Mouse (Mus musculus) midbrain, embryonic 14.5 days (tissue): ENCODE data around the gene Gm36028. TPM values are rescaled to one million over a fixed set of nuclear protein-coding genes. Genes with fewer than 3 reads are reported as not detected.
A peak's percentile ranks its signal among the peaks of the same experiment; 100 is the strongest.

Source experiments
- ATAC-seq: fragments of 200-750 bp; cut with Nextera tagmentation; 2 replicates; pipeline ENCODE4 v1.8.0; 2017; ENCODE audit warnings: moderate number of reproducible peaks, moderate library complexity; ENCODE audit not compliant: low FRiP score, low TSS enrichment
- DNase-seq: peaks from one replicate; pipeline ENCODE4 v3.0.0-alpha.2; 2015
- H3K27ac ChIP-seq: fragments of 300-500 bp; sonication (generic); replicated peaks from 2 replicates; pipeline ENCODE4 v1.5.1; 2014; ENCODE audit warnings: mild to moderate bottlenecking, low read depth, low read length, moderate library complexity
- H3K27me3 ChIP-seq: fragments of 300-500 bp; sonication (generic); 2 replicates; pipeline ENCODE4 v1.6.1; 2014; ENCODE audit warnings: low read length, control low read depth, mixed read lengths; ENCODE audit not compliant: control insufficient read depth, insufficient read depth
- H3K36me3 ChIP-seq: fragments of 300-500 bp; sonication (generic); 2 replicates; pipeline ENCODE4 v1.6.1; 2014; ENCODE audit warnings: low read length, control low read depth; ENCODE audit not compliant: control insufficient read depth, insufficient read depth
- H3K4me1 ChIP-seq: fragments of 300-500 bp; sonication (generic); 2 replicates; pipeline ENCODE4 v1.6.1; 2014; ENCODE audit warnings: mild to moderate bottlenecking, antibody characterized with exemption, low read length, control low read depth; ENCODE audit not compliant: control insufficient read depth, insufficient read depth
- H3K4me2 ChIP-seq: fragments of 300-500 bp; sonication (generic); 2 replicates; pipeline ENCODE4 v1.6.1; 2014; ENCODE audit warnings: mild to moderate bottlenecking, low read length, moderate library complexity
- H3K4me3 ChIP-seq: fragments of 300-500 bp; sonication (generic); replicated peaks from 2 replicates; pipeline ENCODE4 v1.5.1; 2014; ENCODE audit warnings: low read depth, low read length
- H3K9ac ChIP-seq: fragments of 300-500 bp; sonication (generic); replicated peaks from 2 replicates; pipeline ENCODE4 v1.6.1; 2014; ENCODE audit warnings: mild to moderate bottlenecking, low read length, moderate library complexity
- H3K9me3 ChIP-seq: fragments of 300-500 bp; sonication (generic); 2 replicates; pipeline ENCODE4 v1.6.1; 2016; ENCODE audit warnings: low read length, control low read depth, mixed read lengths; ENCODE audit not compliant: control insufficient read depth
- WGBS: fragments of 180-500 bp; shearing (Covaris S2); extraction: QIAGEN DNeasy Blood & Tissue Kit; methylation state at CpG from one replicate; pipeline ENCODE4 v1.1.7; 2014; 5-methylcytosine and 5-hydroxymethylcytosine counted together
- polyA plus RNA-seq: library from polyadenylated mRNA; unstranded; fragments of >200 nt; fragmentation: Nextera tagmentation; extraction: Ambion mirVana; gene quantifications from 2 replicates; pipeline ENCODE4 v1.2.1, GENCODE M21; 2014

Gene Gm36028
- 0.20 TPM in 1 of 2 replicates, not detected in the other for polyA plus RNA-seq

DNA sequence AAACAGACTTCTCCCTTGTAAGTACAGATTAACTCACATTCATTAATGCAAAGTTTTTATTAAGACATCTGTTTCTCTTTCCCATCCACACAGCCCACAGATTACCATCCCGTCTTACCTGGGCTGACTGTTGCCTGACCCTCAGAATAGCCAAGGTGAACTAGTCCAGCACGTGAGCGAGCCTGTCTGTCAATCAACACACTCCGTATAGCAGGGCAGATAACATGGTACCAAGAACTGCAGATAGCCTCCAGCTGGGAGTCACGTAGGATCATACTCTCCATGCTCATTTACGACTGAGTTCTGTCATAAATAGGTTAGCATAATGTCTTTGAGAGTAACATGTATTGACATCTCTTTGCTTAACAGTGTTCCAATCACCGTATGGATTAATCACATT is at the start of gene Gm36028:
Gene Gm36028, minus strand, starts transcription at position 118 of the 400 bp plus-strand sequence.
- H3K36me3 ChIP-seq: no peaks in the 10 kb centered on the region
- no peak within 1 kb of the TSS for H3K4me3 ChIP-seq
- DNase-seq: no peak
- ATAC-seq: no peak
- no peaks in the 10 kb centered on the region for H3K9me3 ChIP-seq
- no peak within 1 kb of the TSS for H3K4me2 ChIP-seq
- no peaks in the 10 kb centered on the region for H3K4me1 ChIP-seq
- H3K27ac ChIP-seq: no peak within 1 kb of the TSS
- 86% methylated on average over 7 of the region's 7 CpGs for WGBS
- H3K27me3 ChIP-seq: no peaks in the 10 kb centered on the region
- no peak within 1 kb of the TSS for H3K9ac ChIP-seq

- Histone ChIP-seq H3K36me3 (no peaks in the 10 kb centered on the region), H3K4me1 (no peaks in the 10 kb centered on the region), H3K4me2 (no peak overlapping the region), H3K9me3 (no peaks in the 10 kb centered on the region), H3K27me3 (no peaks in the 10 kb centered on the region), H3K4me3 (no peak overlapping the region), H3K9ac (no peak overlapping the region), H3K27ac (no peak overlapping the region)
- ATAC-seq (no peak), DNase-seq (no peak)
- 87% methylated on average over 3 of the region's 3 CpGs for WGBS
Observed at GRCm38 (mm10) chr16:37906456-37906855, 45.5 kb upstream of the Gm36028 start.

- 44% methylated on average over 11 of the region's 11 CpGs for WGBS
- no peak for DNase-seq
- Histone ChIP-seq H3K9ac (no peak overlapping the region), H3K36me3 (no peaks in the 10 kb centered on the region), H3K27me3 (no peaks in the 10 kb centered on the region), H3K4me1 (no peaks in the 10 kb centered on the region), H3K9me3 (no peaks in the 10 kb centered on the region), H3K4me2 (no peak overlapping the region), H3K4me3 (no peak overlapping the region), H3K27ac (no peak overlapping the region)
- ATAC-seq: no peak
Observed at GRCm38 (mm10) chr16:37901318-37901717, 40.4 kb upstream of the Gm36028 start.

- Histone ChIP-seq H3K4me3 (no peak overlapping the region), H3K9ac (no peak overlapping the region), H3K27ac (no peak overlapping the region), H3K27me3 (no peaks in the 10 kb centered on the region), H3K36me3 (no peaks in the 10 kb centered on the region), H3K4me2 (no peak overlapping the region), H3K4me1 (no peaks in the 10 kb centered on the region), H3K9me3 (no peaks in the 10 kb centered on the region)
- WGBS: 38% methylated on average over 2 of the region's 2 CpGs
- DNase-seq: peak; percentile 54
- ATAC-seq: no peak
Observed at GRCm38 (mm10) chr16:37899357-37899756, 38.4 kb upstream of the Gm36028 start.

DNA sequence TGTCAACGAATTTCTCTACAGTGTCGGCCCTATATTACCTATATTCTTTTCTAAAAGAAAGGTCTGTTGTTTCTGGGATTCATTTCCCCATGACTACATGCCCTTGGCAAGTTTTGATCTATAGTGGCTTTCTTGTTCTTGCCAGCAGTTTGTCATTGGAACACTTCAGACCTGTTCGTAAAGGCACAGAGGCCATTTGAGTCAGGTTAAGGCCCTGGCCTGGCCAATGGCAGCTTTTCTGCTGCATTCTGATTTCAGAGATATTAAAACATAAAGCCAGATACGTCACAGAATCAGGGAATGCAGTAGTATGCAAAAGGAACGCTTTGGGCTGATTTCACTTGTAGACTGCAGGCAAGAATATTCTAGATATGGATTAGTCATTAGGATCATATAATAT is 37.8 kb upstream of the Gm36028 start:
- Histone ChIP-seq H3K36me3 (no peaks in the 10 kb centered on the region), H3K9ac (no peak overlapping the region), H3K4me1 (no peaks in the 10 kb centered on the region), H3K4me2 (no peak overlapping the region), H3K27me3 (no peaks in the 10 kb centered on the region), H3K4me3 (no peak overlapping the region), H3K9me3 (no peaks in the 10 kb centered on the region), H3K27ac (no peak overlapping the region)
- WGBS: 93% methylated on average over 5 of the region's 5 CpGs
- DNase-seq (no peak), ATAC-seq (no peak)

GRCm38 (mm10) chr16:37893942-37894341 is 33.0 kb upstream of the Gm36028 start:
- H3K4me2 ChIP-seq: no peak overlapping the region
- H3K36me3 ChIP-seq: peaks cover 5% of the 10 kb centered on the region; the same call in 1 of the 2 replicates
- DNase-seq (no peak), ATAC-seq (no peak)
- H3K9ac ChIP-seq: no peak overlapping the region
- no peak overlapping the region for H3K27ac ChIP-seq
- WGBS: 82% methylated on average over 2 of the region's 2 CpGs
- no peaks in the 10 kb centered on the region for H3K9me3 ChIP-seq
- no peaks in the 10 kb centered on the region for H3K27me3 ChIP-seq
- H3K4me3 ChIP-seq: no peak overlapping the region
- peaks cover 10% of the 10 kb centered on the region; the same call in 1 of the 2 replicates for H3K4me1 ChIP-seq

DNA sequence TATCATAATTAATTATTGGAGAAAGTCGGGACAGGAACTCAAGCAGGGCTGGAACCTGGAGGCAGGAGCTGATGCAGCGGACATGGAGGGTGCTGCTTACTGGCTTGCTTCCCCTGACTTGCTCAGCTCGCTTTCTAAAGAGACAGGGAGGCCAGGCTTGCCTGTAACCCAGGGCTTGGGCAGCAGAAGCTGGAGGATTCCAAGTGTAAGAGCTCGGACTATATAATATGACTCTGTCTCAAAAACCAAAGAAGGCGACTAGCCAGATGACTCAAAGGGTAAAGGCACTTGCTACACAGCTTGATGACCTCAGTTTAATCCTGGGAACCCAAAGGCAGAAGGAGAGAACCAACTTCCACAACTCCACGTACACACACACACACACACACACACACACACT is 32.4 kb upstream of the Gm36028 start:
- Histone ChIP-seq H3K9me3 (no peaks in the 10 kb centered on the region), H3K4me1 (peaks cover 10% of the 10 kb centered on the region; the same call in 1 of the 2 replicates), H3K27me3 (no peaks in the 10 kb centered on the region), H3K36me3 (peaks cover 5% of the 10 kb centered on the region; the same call in 1 of the 2 replicates), H3K27ac (0 out of 2 replicates have a peak overlapping the region, but pooled peaks have one; percentile 20), H3K4me3 (no peak overlapping the region), H3K9ac (no peak overlapping the region), H3K4me2 (no peak overlapping the region)
- no peak for ATAC-seq
- 76% methylated on average over 6 of the region's 6 CpGs for WGBS
- DNase-seq: no peak

DNA sequence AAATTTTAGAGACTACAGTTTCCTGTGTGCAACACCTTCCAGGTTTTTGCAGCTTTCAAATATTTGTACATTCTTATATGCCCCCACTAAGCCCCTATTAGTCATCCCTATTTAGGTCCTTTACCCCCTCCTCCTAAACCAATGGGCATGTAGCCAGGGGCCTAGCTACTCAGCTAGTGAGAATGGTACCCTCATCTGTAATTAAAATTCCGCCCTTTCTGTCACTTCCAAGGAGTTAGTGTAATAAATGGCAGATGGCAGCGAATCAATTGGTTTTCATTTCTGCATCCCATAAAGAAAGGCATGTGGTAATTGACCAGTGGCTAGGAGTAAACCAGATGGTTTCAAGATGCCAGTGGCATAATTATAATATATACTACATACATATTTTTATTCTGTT is 31.7 kb upstream of the Gm36028 start:
- Histone ChIP-seq H3K4me3 (no peak overlapping the region), H3K4me1 (peaks cover 10% of the 10 kb centered on the region; the same call in 1 of the 2 replicates), H3K9me3 (no peaks in the 10 kb centered on the region), H3K4me2 (no peak overlapping the region), H3K9ac (no peak overlapping the region), H3K27ac (0 out of 2 replicates have a peak overlapping the region, but pooled peaks have one; percentile 20), H3K27me3 (no peaks in the 10 kb centered on the region), H3K36me3 (peaks cover 5% of the 10 kb centered on the region; the same call in 1 of the 2 replicates)
- WGBS: 28% methylated on average over 2 of the region's 2 CpGs
- DNase-seq: peak; percentile 61
- peak; percentile 40; the same call in 1 of the 2 replicates for ATAC-seq

DNA sequence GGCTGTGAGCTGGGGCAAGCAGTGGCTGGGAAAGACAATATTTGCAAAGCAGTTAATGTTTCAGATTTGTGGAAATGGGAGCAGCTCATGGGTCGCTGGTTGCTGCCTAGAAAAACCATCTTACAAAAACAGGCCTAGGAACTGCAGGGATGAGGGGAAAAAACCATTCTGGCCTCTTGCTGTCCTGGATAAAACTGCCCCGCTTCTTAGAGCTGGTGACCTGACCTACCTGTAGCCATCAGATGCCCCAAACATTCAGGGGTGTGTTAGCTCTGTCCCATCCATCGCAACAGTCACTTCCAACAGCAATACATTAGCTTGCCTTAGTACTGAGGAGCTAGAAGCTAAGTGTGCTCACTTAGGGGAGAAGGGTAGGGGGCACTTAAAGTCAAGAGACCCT is 28.0 kb upstream of the Gm36028 start:
- no peak overlapping the region for H3K4me3 ChIP-seq
- DNase-seq (no peak), ATAC-seq (no peak)
- H3K27me3 ChIP-seq: no peaks in the 10 kb centered on the region
- peaks cover 10% of the 10 kb centered on the region; the same call in 1 of the 2 replicates for H3K4me1 ChIP-seq
- peaks cover 8% of the 10 kb centered on the region for H3K36me3 ChIP-seq
- H3K9ac ChIP-seq: no peak overlapping the region
- no peak overlapping the region for H3K27ac ChIP-seq
- H3K4me2 ChIP-seq: no peak overlapping the region
- WGBS: 91% methylated on average over 3 of the region's 3 CpGs
- H3K9me3 ChIP-seq: no peaks in the 10 kb centered on the region
